Mouse (Mus musculus) brain, embryonic 14.5 days (tissue): ENCODE measurements at regions not wholly inside any gene's neighbourhood (a gene's known extent, or its start where the extent isn't known, plus 50 kb on each side); places are given as distances from the start of the nearest gene placed in this dataset.
A peak's percentile ranks its signal among the peaks of the same experiment; 100 is the strongest.

ENCODE experiments used
- DNase-seq: peaks from one replicate; pipeline ENCODE4 v3.0.0-alpha.2; 2011; ENCODE audit warnings: low read depth
- CTCF ChIP-seq: fragments of 200-500 bp; IDR thresholded peaks from 2 replicates; pipeline ENCODE4 v1.5.1; 2012; ENCODE audit warnings: inconsistent platforms, mild to moderate bottlenecking, moderate library complexity, borderline replicate concordance; ENCODE audit not compliant: insufficient read depth, insufficient read length; ENCODE audit errors: extremely low read depth
- POLR2A ChIP-seq: fragments of 200-500 bp; IDR thresholded peaks from 2 replicates; pipeline ENCODE4 v1.6.1; 2012; ENCODE audit warnings: mild to moderate bottlenecking, inconsistent platforms, borderline replicate concordance; ENCODE audit not compliant: poor library complexity, insufficient read depth, insufficient read length, severe bottlenecking; ENCODE audit errors: extremely low read depth

- DNase-seq: no peak
- TF ChIP-seq POLR2A (no peak), CTCF (no peak)
Measured at GRCm38 (mm10) chr5:79558491-79558890, 1461.4 kb upstream of the Adgrl3 start.

GRCm38 (mm10) chr5:79588700-79589099 is 1431.2 kb upstream of the Adgrl3 start:
- TF ChIP-seq POLR2A (no peak), CTCF (no peak)
- DNase-seq: peak; percentile 80
